Mouse (Mus musculus): ENCODE data around the gene Timm17a. TPM values are rescaled to one million over a fixed set of nuclear protein-coding genes. Genes with fewer than 3 reads are reported as not detected.

The Timm17a gene
- 41.8 and 108 TPM in 2 replicates for polyA plus RNA-seq (2012; rRNA removed; ENCODE audit: low replicate concordance)

GRCm38 (mm10) chr1:135313284-135314031 lies at the start of gene Timm17a:
TSS of gene Timm17a (minus strand) at chr1:135313778.

GRCm38 (mm10) chr1:135324571-135324970 lies 11.0 kb upstream of the Timm17a start, which contains the start of gene Lmod1:
TSS of gene Lmod1 (plus strand) at chr1:135324807.

GRCm38 (mm10) chr1:135283826-135284291 lies 29.7 kb downstream of the Timm17a start, which contains the start of gene Rnpep:
TSS of gene Rnpep (minus strand) at chr1:135284084.

GRCm38 (mm10) chr1:135258380-135259127 lies 55.0 kb downstream of the Timm17a start, which contains the start of gene Elf3:
TSS of gene Elf3 (minus strand) at chr1:135258568.

Other genes with a start within 250 kb of the Timm17a start
- 4.1 and 7.5 TPM in 2 replicates for gene Lgr6, start 208.5 kb downstream of the Timm17a start, polyA plus RNA-seq (2012; rRNA removed; ENCODE audit: low replicate concordance)
- gene Ptpn7, start 181.1 kb downstream of the Timm17a start, polyA plus RNA-seq (2012; rRNA removed; ENCODE audit: low replicate concordance): 19.9 and 35.9 TPM in 2 replicates
- 57.8 and 68.0 TPM in 2 replicates for gene Arl8a, start 167.0 kb downstream of the Timm17a start, polyA plus RNA-seq (2012; rRNA removed; ENCODE audit: low replicate concordance)
- 1.7 and 3.4 TPM in 2 replicates for gene Gpr37l1, start 146.1 kb downstream of the Timm17a start, polyA plus RNA-seq (2012; rRNA removed; ENCODE audit: low replicate concordance)
- 12.2 and 13.0 TPM in 2 replicates for gene Elf3, start 55.2 kb downstream of the Timm17a start, polyA plus RNA-seq (2012; rRNA removed; ENCODE audit: low replicate concordance)
- 30.6 and 39.7 TPM in 2 replicates for gene Rnpep, start 29.7 kb downstream of the Timm17a start, polyA plus RNA-seq (2012; rRNA removed; ENCODE audit: low replicate concordance)
- 6.0 and 14.6 TPM in 2 replicates for gene Lmod1, start 11.0 kb upstream of the Timm17a start, polyA plus RNA-seq (2012; rRNA removed; ENCODE audit: low replicate concordance)
- gene Shisa4, start 61.5 kb upstream of the Timm17a start, polyA plus RNA-seq (2012; rRNA removed; ENCODE audit: low replicate concordance): 16.4 and 81.4 TPM in 2 replicates
- 109 and 182 TPM in 2 replicates for gene Ipo9, start 116.7 kb upstream of the Timm17a start, polyA plus RNA-seq (2012; rRNA removed; ENCODE audit: low replicate concordance)

All from mammary gland, adult 2 months (tissue).